Mouse (Mus musculus) thymus, adult 2 months (tissue): Measurements from ENCODE around the gene Bsdc1. TPM values are rescaled to one million over a fixed set of nuclear protein-coding genes. Genes with fewer than 3 reads are reported as not detected.

Experiments
- DNase-seq: peaks from one replicate; pipeline ENCODE4 v3.0.0; 2021
- H3K27ac ChIP-seq: fragments of 200-500 bp; 2 replicates; pipeline ENCODE4 v1.5.1; 2012; ENCODE audit warnings: low read length, control low read depth; ENCODE audit not compliant: control insufficient read depth, insufficient read depth
- H3K27me3 ChIP-seq: fragments of 200-500 bp; 2 replicates; pipeline ENCODE4 v1.6.1; 2012; ENCODE audit warnings: mild to moderate bottlenecking, low read length, moderate library complexity, mixed read lengths; ENCODE audit not compliant: control insufficient read depth, insufficient read depth
- H3K36me3 ChIP-seq: fragments of 200-500 bp; 2 replicates; pipeline ENCODE4 v1.6.1; 2012; ENCODE audit warnings: mild to moderate bottlenecking, low read length, moderate library complexity; ENCODE audit not compliant: control insufficient read depth, insufficient read depth
- H3K4me1 ChIP-seq: fragments of 200-500 bp; replicated peaks from 2 replicates; pipeline ENCODE4 v1.6.1; 2012; ENCODE audit warnings: low read length; ENCODE audit not compliant: control insufficient read depth, insufficient read depth
- H3K4me3 ChIP-seq: fragments of 200-500 bp; 2 replicates; pipeline ENCODE4 v1.5.1; 2012; ENCODE audit warnings: mild to moderate bottlenecking, low read length, control low read depth, moderate library complexity; ENCODE audit not compliant: control insufficient read depth, insufficient read depth
- CTCF ChIP-seq: fragments of 200-500 bp; IDR thresholded peaks from 2 replicates; pipeline ENCODE4 v1.5.1; 2012; ENCODE audit warnings: mild to moderate bottlenecking, control low read depth, low read length, moderate library complexity, borderline replicate concordance; ENCODE audit not compliant: control insufficient read depth, poor library complexity, insufficient read depth; ENCODE audit errors: extremely low read depth
- POLR2A ChIP-seq: fragments of 200-500 bp; IDR thresholded peaks from 2 replicates; pipeline ENCODE4 v1.6.1; 2012; ENCODE audit warnings: mild to moderate bottlenecking, low read length, control low read depth, moderate library complexity; ENCODE audit not compliant: control insufficient read depth, poor library complexity, insufficient read depth; ENCODE audit errors: extremely low read depth
- WGBS: fragments of 180-500 bp; shearing (Covaris S2); methylation state at CpG from one replicate; pipeline ENCODE4 v1.1.7; 2018; 5-methylcytosine and 5-hydroxymethylcytosine counted together
- polyA plus RNA-seq: library from polyadenylated mRNA; depleted of rRNA; stranded (reverse); fragments of >200 nt; gene quantifications from 2 replicates; pipeline ENCODE4 v1.2.3, GENCODE M21; 2012

Bsdc1 gene
- polyA plus RNA-seq, 1 experiment: 27.1 TPM

- Histone ChIP-seq H3K4me3 (no peak overlapping the region), H3K36me3 (peaks cover 38% of the 10 kb centered on the region), H3K27me3 (no peaks in the 10 kb centered on the region), H3K27ac (no peak overlapping the region), H3K4me1 (peaks cover 9% of the 10 kb centered on the region)
- no peak for TF ChIP-seq POLR2A
- TF ChIP-seq CTCF: no peak
- no peak for DNase-seq
- 73% methylated on average over 4 of the region's 4 CpGs for WGBS
Observed at GRCm38 (mm10) chr4:129464286-129464815, 3.0 kb downstream of the Bsdc1 start.

- no peak for DNase-seq
- Histone ChIP-seq H3K27ac (no peak overlapping the region), H3K36me3 (peaks cover 47% of the 10 kb centered on the region), H3K4me3 (no peak overlapping the region), H3K27me3 (no peaks in the 10 kb centered on the region), H3K4me1 (no peaks in the 10 kb centered on the region)
- 96% methylated on average over 11 of the region's 11 CpGs for WGBS
- no peak for TF ChIP-seq CTCF
- TF ChIP-seq POLR2A: no peak
Observed at GRCm38 (mm10) chr4:129476047-129476446, 14.7 kb downstream of the Bsdc1 start.

- H3K36me3 ChIP-seq: peaks cover 28% of the 10 kb centered on the region
- H3K4me3 ChIP-seq: no peak overlapping the region
- TF ChIP-seq CTCF (no peak), POLR2A (no peak)
- no peak for DNase-seq
- 94% methylated on average over 3 of the region's 3 CpGs for WGBS
- no peaks in the 10 kb centered on the region for H3K27me3 ChIP-seq
- H3K27ac ChIP-seq: no peak overlapping the region
- no peaks in the 10 kb centered on the region for H3K4me1 ChIP-seq
Observed at GRCm38 (mm10) chr4:129479863-129480262, 18.5 kb downstream of the Bsdc1 start.

- no peak for DNase-seq
- no peak for TF ChIP-seq CTCF
- TF ChIP-seq POLR2A: no peak
- peaks cover 31% of the 10 kb centered on the region for H3K36me3 ChIP-seq
Observed at GRCm38 (mm10) chr4:129481090-129481489, 19.7 kb downstream of the Bsdc1 start.

GRCm38 (mm10) chr4:129490972-129491880 is 29.8 kb downstream of the Bsdc1 start, which contains the start of the genes Tssk3 and Fam229a:
Tssk3 (minus strand) TSS chr4:129491022.
Fam229a (plus strand) TSS chr4:129491190.
- peaks cover 14% of the 10 kb centered on the region for H3K36me3 ChIP-seq
- H3K27ac ChIP-seq: no peak within 1 kb of the TSS
- H3K4me3 ChIP-seq: peak within 1 kb of the TSS; percentile 4; the same call in 1 of the 2 replicates
- peaks cover 11% of the 10 kb centered on the region for H3K4me1 ChIP-seq
- no peaks in the 10 kb centered on the region; the same call in 1 of the 2 replicates for H3K27me3 ChIP-seq
- no peak for TF ChIP-seq POLR2A
- TF ChIP-seq CTCF: no peak
- peak; percentile 12 for DNase-seq
- 39% methylated on average over 70 of the region's 70 CpGs for WGBS

More at GRCm38 (mm10) chr4:129481090-129481489, 19.7 kb downstream of the Bsdc1 start:
- Histone ChIP-seq H3K27ac (no peak overlapping the region), H3K4me3 (no peak overlapping the region), H3K27me3 (no peaks in the 10 kb centered on the region), H3K4me1 (no peaks in the 10 kb centered on the region)
- 93% methylated on average over 1 of the region's 1 CpGs for WGBS

- Histone ChIP-seq H3K4me3 (no peak overlapping the region), H3K27ac (no peak overlapping the region), H3K27me3 (no peaks in the 10 kb centered on the region; the same call in 1 of the 2 replicates), H3K4me1 (peaks cover 21% of the 10 kb centered on the region), H3K36me3 (no peaks in the 10 kb centered on the region)
- 82% methylated on average over 7 of the region's 7 CpGs for WGBS
- DNase-seq: no peak
- TF ChIP-seq CTCF: no peak
- TF ChIP-seq POLR2A: no peak
Observed at GRCm38 (mm10) chr4:129494681-129495080, 33.3 kb downstream of the Bsdc1 start.
